Mouse (Mus musculus) heart, postnatal 0 days (tissue): Measurements from ENCODE around the gene Edn3. TPM values are rescaled to one million over a fixed set of nuclear protein-coding genes. Genes with fewer than 3 reads are reported as not detected.

Experiments
- ATAC-seq: fragments of 200-750 bp; cut with Nextera tagmentation; 2 replicates; pipeline ENCODE4 v1.8.0; 2017; ENCODE audit warnings: low read depth, moderate number of reproducible peaks, moderate library complexity; ENCODE audit not compliant: insufficient read depth
- DNase-seq: peaks from one replicate; pipeline ENCODE4 v3.0.0-alpha.2; 2016; ENCODE audit warnings: low spot score
- H3K27ac ChIP-seq: fragments of 300-500 bp; sonication (generic); 2 replicates; pipeline ENCODE4 v1.5.1; 2014; ENCODE audit warnings: low read depth, mild to moderate bottlenecking
- H3K27me3 ChIP-seq: fragments of 300-500 bp; sonication (generic); 2 replicates; pipeline ENCODE4 v1.6.1; 2014; ENCODE audit warnings: low read length, mixed read lengths; ENCODE audit not compliant: control insufficient read depth, insufficient read depth
- H3K36me3 ChIP-seq: fragments of 300-500 bp; sonication (generic); replicated peaks from 2 replicates; pipeline ENCODE4 v1.6.1; 2014; ENCODE audit warnings: low read length, mixed read lengths; ENCODE audit not compliant: control insufficient read depth, insufficient read depth
- H3K4me1 ChIP-seq: fragments of 300-500 bp; sonication (generic); 2 replicates; pipeline ENCODE4 v1.6.1; 2014; ENCODE audit warnings: antibody characterized with exemption; ENCODE audit not compliant: control insufficient read depth, insufficient read depth
- H3K4me2 ChIP-seq: fragments of 300-500 bp; sonication (generic); 2 replicates; pipeline ENCODE4 v1.6.1; 2014; ENCODE audit warnings: low read depth, mild to moderate bottlenecking, low read length, moderate library complexity
- H3K4me3 ChIP-seq: fragments of 300-500 bp; sonication (generic); 2 replicates; pipeline ENCODE4 v1.5.1; 2014; ENCODE audit warnings: low read depth, low read length
- H3K9ac ChIP-seq: fragments of 300-500 bp; sonication (generic); replicated peaks from 2 replicates; pipeline ENCODE4 v1.6.1; 2014; ENCODE audit warnings: low read depth, low read length, mixed read lengths
- H3K9me3 ChIP-seq: fragments of 300-500 bp; sonication (generic); replicated peaks from 2 replicates; pipeline ENCODE4 v1.6.1; 2016; ENCODE audit warnings: low read length; ENCODE audit not compliant: control insufficient read depth
- CTCF ChIP-seq: IDR thresholded peaks from 2 replicates; pipeline ENCODE4 v1.5.1; 2016; ENCODE audit warnings: antibody characterized with exemption, control low read depth, low read depth
- EP300 ChIP-seq: IDR thresholded peaks from 2 replicates; pipeline ENCODE4 v1.6.1; 2016; ENCODE audit warnings: antibody characterized with exemption, low read depth
- WGBS: fragments of 180-500 bp; shearing (Covaris S2); extraction: QIAGEN DNeasy Blood & Tissue Kit; methylation state at CpG from one replicate; pipeline ENCODE4 v1.1.7; 2014; 5-methylcytosine and 5-hydroxymethylcytosine counted together
- polyA plus RNA-seq: library from polyadenylated mRNA; unstranded; fragments of >200 nt; fragmentation: Nextera tagmentation; extraction: Ambion mirVana; gene quantifications from 2 replicates; pipeline ENCODE4 v1.2.1, GENCODE M21; 2015
- total RNA-seq: library from RNA; depleted of rRNA; stranded (reverse); fragments of >200 nt; gene quantifications from 2 replicates; pipeline ENCODE4 v1.2.3, GENCODE M21; 2014; ENCODE audit warnings: low replicate concordance; rRNA removed

Edn3 gene
- total RNA-seq: not detected in 2 replicates
- 0.11 and 0.19 TPM in 2 replicates for polyA plus RNA-seq

DNA sequence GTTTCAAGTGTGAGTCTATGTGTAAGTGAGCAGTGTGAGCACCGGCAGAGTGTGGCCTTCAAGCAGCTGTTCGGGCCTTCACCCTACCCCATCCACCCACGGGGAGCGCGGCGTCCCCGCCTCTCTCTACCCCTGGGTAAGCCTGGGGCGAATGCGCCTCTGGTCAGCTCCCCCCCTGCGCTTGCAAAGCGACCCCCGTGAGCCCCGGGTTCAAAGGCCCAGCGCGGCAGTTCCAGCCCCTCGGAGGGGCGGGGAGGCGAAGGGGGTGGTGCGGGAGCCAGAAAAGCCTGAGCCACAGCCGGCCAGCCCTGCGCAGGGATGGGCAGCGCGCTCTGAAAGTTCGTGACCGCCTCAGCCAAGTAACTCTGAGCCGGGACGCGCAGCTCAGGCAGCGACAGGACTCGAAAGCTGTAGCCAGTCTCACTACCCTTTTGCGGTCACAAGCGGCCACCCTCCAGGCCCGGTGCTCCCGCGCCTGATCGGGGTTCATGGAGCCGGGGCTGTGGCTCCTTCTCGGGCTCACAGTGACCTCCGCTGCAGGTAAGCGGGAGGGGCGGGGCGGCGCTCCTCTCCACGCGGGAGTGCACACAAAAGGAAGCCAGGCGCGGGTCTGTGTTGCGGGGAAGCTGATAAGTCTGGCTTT, at the start of gene Edn3:
Gene Edn3, plus strand, starts transcription at position 141 of the 643 bp plus-strand sequence.
- DNase-seq (no peak), ATAC-seq (no peak; the same call in 1 of the 2 replicates)
- no peaks in the 10 kb centered on the region for H3K9me3 ChIP-seq
- 0 out of 2 replicates have a peak, but pooled peaks cover 7% of the 10 kb centered on the region for H3K4me1 ChIP-seq
- peaks cover 13% of the 10 kb centered on the region for H3K27me3 ChIP-seq
- H3K9ac ChIP-seq: no peak within 1 kb of the TSS
- whole genome bisulfite sequencing: 2% methylated on average over 45 of the region's 48 CpGs
- no peak for TF ChIP-seq EP300
- TF ChIP-seq CTCF: no peak
- no peaks in the 10 kb centered on the region for H3K36me3 ChIP-seq
- peak within 1 kb of the TSS; percentile 77 for H3K4me2 ChIP-seq
- H3K4me3 ChIP-seq: peak within 1 kb of the TSS; percentile 47
- H3K27ac ChIP-seq: no peak within 1 kb of the TSS

DNA sequence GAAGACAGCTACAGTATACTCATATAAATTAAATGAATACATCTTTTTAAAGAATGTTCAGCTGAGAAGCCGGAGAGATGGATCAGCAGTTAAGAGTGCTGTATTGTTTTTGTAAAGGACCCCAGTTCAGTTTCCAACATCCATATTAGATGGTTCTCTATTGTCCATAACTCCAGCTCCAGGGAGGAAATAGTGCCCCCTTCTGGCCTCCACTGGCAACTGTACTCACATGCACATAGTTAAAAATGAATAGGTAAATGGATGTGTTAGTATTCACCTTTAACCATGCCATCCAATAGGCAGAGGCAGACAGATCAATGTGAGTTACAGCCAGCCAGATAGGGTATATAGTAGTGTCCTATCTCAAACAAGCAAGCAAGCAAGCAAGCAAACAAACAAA, 48.4 kb upstream of the Edn3 start:
- no peak for TF ChIP-seq EP300
- no peak for TF ChIP-seq CTCF
- no peak overlapping the region for H3K4me2 ChIP-seq
- WGBS: 91% methylated on average over 1 of the region's 1 CpGs
- ATAC-seq (no peak), DNase-seq (no peak)
- H3K27me3 ChIP-seq: no peaks in the 10 kb centered on the region
- H3K4me3 ChIP-seq: no peak overlapping the region
- no peak overlapping the region for H3K27ac ChIP-seq
- H3K4me1 ChIP-seq: no peaks in the 10 kb centered on the region
- no peak overlapping the region for H3K9ac ChIP-seq
- no peaks in the 10 kb centered on the region for H3K9me3 ChIP-seq
- H3K36me3 ChIP-seq: no peaks in the 10 kb centered on the region

DNA sequence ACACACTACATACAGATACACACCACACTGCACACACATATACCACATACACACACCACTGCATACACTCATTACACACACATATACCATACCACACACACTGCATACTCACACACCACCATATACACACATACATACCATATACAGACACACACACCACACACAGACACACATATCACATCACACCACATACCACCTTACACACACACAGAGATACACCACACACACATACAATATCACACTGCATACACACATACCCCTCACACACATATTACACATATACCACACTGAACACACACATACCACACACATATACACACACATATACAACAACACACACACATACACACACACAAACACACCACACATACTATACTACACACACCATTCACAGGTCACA, 44.5 kb upstream of the Edn3 start:
- H3K9me3 ChIP-seq: no peaks in the 10 kb centered on the region
- H3K27ac ChIP-seq: no peak overlapping the region
- no peaks in the 10 kb centered on the region for H3K4me1 ChIP-seq
- H3K9ac ChIP-seq: no peak overlapping the region
- H3K4me3 ChIP-seq: no peak overlapping the region
- H3K36me3 ChIP-seq: no peaks in the 10 kb centered on the region
- TF ChIP-seq CTCF (no peak), EP300 (no peak)
- H3K4me2 ChIP-seq: no peak overlapping the region
- no peak for DNase-seq
- no peak for ATAC-seq
- H3K27me3 ChIP-seq: no peaks in the 10 kb centered on the region

DNA sequence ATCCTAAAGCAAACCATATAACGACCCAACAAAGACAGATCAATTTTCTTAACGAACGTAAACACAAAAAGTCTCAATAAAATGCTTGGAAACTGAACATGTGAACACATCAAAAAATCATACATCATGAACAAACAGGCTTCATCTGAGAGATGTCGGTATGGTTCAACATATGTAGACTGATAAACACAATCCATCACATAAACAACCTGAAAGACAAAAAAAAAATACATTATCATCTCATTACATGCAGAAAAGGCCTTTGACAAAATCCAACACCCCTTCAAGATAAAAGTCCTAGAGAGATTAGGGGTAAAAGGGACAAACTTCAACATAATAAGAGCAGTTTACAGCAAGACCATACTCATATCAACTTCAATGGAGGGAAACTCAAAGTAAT, 42.6 kb upstream of the Edn3 start:
- H3K9me3 ChIP-seq: no peaks in the 10 kb centered on the region
- 80% methylated on average over 4 of the region's 4 CpGs for WGBS

DNA sequence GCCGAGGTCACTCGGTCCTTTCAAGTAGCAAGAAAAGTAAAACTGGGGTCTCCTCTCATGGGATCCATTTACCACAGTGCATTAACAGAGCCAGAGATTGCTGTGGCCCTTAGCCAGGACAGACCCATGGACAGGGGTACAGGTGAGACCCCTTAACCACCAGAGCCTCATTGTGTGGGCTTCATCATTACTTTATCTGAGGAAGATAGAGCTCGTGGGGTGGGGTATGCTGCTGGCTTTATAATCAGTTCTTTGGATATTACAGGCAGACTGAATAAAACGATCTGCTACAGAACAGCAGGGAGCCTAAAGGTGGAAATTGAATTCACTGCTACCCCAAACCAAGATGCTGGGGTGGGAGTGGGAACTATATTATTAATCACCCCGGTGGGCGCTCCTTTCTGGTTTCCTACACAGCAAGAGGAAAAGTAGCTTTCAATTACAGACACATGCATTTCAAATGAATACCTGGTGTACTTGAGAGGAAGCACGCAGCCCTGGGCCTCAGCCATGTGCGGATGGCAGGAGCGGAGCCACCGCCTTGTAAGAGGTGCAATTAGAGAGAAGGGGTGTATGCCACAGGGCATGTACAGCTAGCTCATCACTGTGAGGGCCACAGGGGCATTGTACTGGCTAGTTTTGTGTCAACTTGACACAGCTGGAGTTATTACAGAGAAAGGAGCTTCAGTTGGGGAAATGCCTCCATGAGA, 33.1 kb upstream of the Edn3 start:
- WGBS: 81% methylated on average over 10 of the region's 10 CpGs
- TF ChIP-seq EP300 (no peak), CTCF (no peak)
- no peaks in the 10 kb centered on the region for H3K36me3 ChIP-seq
- no peak overlapping the region for H3K9ac ChIP-seq
- H3K4me3 ChIP-seq: no peak overlapping the region
- no peaks in the 10 kb centered on the region for H3K27me3 ChIP-seq
- no peaks in the 10 kb centered on the region for H3K4me1 ChIP-seq
- ATAC-seq (no peak), DNase-seq (no peak)
- H3K27ac ChIP-seq: no peak overlapping the region
- H3K4me2 ChIP-seq: no peak overlapping the region
- H3K9me3 ChIP-seq: no peaks in the 10 kb centered on the region

More for the DNA sequence above, 42.6 kb upstream of the Edn3 start:
- no peak for ATAC-seq
- no peaks in the 10 kb centered on the region for H3K36me3 ChIP-seq
- TF ChIP-seq CTCF: no peak
- no peak for TF ChIP-seq EP300
- H3K27me3 ChIP-seq: no peaks in the 10 kb centered on the region
- H3K9ac ChIP-seq: no peak overlapping the region
- H3K4me2 ChIP-seq: no peak overlapping the region
- no peak for DNase-seq
- no peaks in the 10 kb centered on the region for H3K4me1 ChIP-seq
- H3K4me3 ChIP-seq: no peak overlapping the region
- H3K27ac ChIP-seq: no peak overlapping the region
